In the genomic region with DNA sequence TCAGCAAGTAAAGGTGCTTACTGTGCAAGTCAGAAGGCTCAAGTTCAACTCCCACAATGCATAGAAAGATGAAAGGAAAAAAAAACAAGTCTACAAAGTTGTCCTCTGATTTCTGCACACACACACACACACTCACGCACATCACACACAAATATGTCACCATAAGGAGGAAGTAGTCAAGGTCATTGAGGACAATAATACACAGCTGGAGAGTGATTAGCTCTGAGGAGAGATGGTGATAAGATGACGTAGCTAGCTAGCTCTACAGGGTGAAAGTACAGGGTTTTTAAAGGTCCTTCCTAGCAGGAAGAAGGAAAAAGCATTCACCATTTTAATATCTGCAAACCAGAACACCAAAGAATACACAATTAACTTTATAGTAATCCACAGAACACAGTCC, we compare ENCODE assay signal across 27 mouse cellular contexts. TPM values are rescaled to one million over a fixed set of nuclear protein-coding genes. Genes with fewer than 3 reads are reported as not detected.
DNase-seq lines count a peak whose midpoint lies in the region; ATAC-seq and TF ChIP-seq lines count a peak whose summit lies in the region.
"Had no signal": no experiment of that assay in that cellular context is flagged by ENCODE, and none has a peak within 500 bp of the region (broad histone marks: within the 10 kb centered on the region; RNA-seq: fewer than 3 reads in every experiment).

No protein-coding gene starts in this region.

- H3K27ac ChIP-seq in heart, embryonic 11.5 days (ENCODE audit: low read depth, low read length) = peak overlapping the region; percentile 84
- H3K27ac ChIP-seq in heart, embryonic 16.5 days (ENCODE audit: low read length) = peak overlapping the region; percentile 86
- H3K27ac ChIP-seq in liver, embryonic 12.5 days = peak overlapping the region; percentile 30; the same call in 1 of the 2 replicates
- no peak overlapping the region for H3K27ac ChIP-seq in liver, embryonic 11.5 days (ENCODE audit: low read depth, low read length)
- H3K27ac ChIP-seq in stomach, postnatal 0 days (replicated peaks) = 0 out of 2 replicates have a peak overlapping the region, but pooled peaks have one; percentile 18
- H3K27ac ChIP-seq in hindbrain, embryonic 11.5 days (ENCODE audit: low read depth, low read length) = no peak overlapping the region
- H3K27ac ChIP-seq: embryonic facial prominence, embryonic 12.5 days; forebrain, embryonic 10.5 days; forebrain, embryonic 15.5 days; hindbrain, embryonic 12.5 days; hindbrain, postnatal 0 days; liver, embryonic 14.5 days; macrophage; midbrain, embryonic 13.5 days; neural tube, embryonic 13.5 days had no signal

- no peaks in the 10 kb centered on the region for H3K27me3 ChIP-seq in heart, embryonic 11.5 days (ENCODE audit: control insufficient read depth, insufficient read depth, low read length)
- H3K27me3 ChIP-seq in heart, embryonic 16.5 days (ENCODE audit: control insufficient read depth, insufficient read depth, low read length) = no peaks in the 10 kb centered on the region
- H3K27me3 ChIP-seq in liver, embryonic 12.5 days (replicated peaks) = no peaks in the 10 kb centered on the region
- H3K27me3 ChIP-seq in liver, embryonic 11.5 days (replicated peaks; ENCODE audit: control insufficient read depth, insufficient read depth, low read length) = no peaks in the 10 kb centered on the region
- no peaks in the 10 kb centered on the region for H3K27me3 ChIP-seq in stomach, postnatal 0 days (ENCODE audit: control insufficient read depth, insufficient read depth, low read length)
- no peaks in the 10 kb centered on the region for H3K27me3 ChIP-seq in hindbrain, embryonic 11.5 days (ENCODE audit: control insufficient read depth, insufficient read depth, low read length)
- H3K27me3 ChIP-seq: embryonic facial prominence, embryonic 12.5 days; forebrain, embryonic 15.5 days; hindbrain, embryonic 12.5 days; midbrain, embryonic 13.5 days; neural tube, embryonic 13.5 days had no signal

- DNase-seq in heart, postnatal 4 days = no peak
- DNase-seq in heart, adult 9 months (ENCODE audit: low spot score in 2 of 2) = no peak
- no peak for DNase-seq in liver, embryonic 11.5 days (ENCODE audit: low spot score)
- DNase-seq in stomach, postnatal 0 days (ENCODE audit: low spot score) = no peak
- no peak for DNase-seq in hindbrain, embryonic 11.5 days (ENCODE audit: low spot score)
- DNase-seq: B cell, adult 2 months; cerebellum, adult 8-10 months; cerebellum, postnatal 36 days; kidney, postnatal 10 days; layer of hippocampus, postnatal 36 days; left cerebral cortex, postnatal 4 days; lung, adult 2 months; lung, postnatal 10 days; right cerebral cortex, postnatal 4 days had no signal

- no peak overlapping the region for H3K4me3 ChIP-seq in heart, embryonic 11.5 days (ENCODE audit: low read depth, low read length)
- H3K4me3 ChIP-seq in heart, embryonic 16.5 days (ENCODE audit: low read length) = no peak overlapping the region
- H3K4me3 ChIP-seq in liver, embryonic 12.5 days = no peak overlapping the region
- no peak overlapping the region for H3K4me3 ChIP-seq in liver, embryonic 11.5 days (ENCODE audit: low read depth, low read length)
- no peak overlapping the region for H3K4me3 ChIP-seq in stomach, postnatal 0 days (ENCODE audit: low read depth, low read length)
- H3K4me3 ChIP-seq in hindbrain, embryonic 11.5 days (ENCODE audit: low read depth, low read length) = no peak overlapping the region
- H3K4me3 ChIP-seq: embryonic facial prominence, embryonic 12.5 days; forebrain, embryonic 10.5 days; forebrain, embryonic 15.5 days; hindbrain, embryonic 12.5 days; midbrain, embryonic 13.5 days; neural tube, embryonic 13.5 days had no signal

- TF ChIP-seq EP300 in stomach, postnatal 0 days (optimal IDR thresholded peaks at IDR 0.05) = no peak

- H3K36me3 ChIP-seq in heart, embryonic 11.5 days (ENCODE audit: control insufficient read depth, insufficient read depth, low read length) = no peaks in the 10 kb centered on the region
- no peaks in the 10 kb centered on the region for H3K36me3 ChIP-seq in heart, embryonic 16.5 days (ENCODE audit: control insufficient read depth, insufficient read depth)
- H3K36me3 ChIP-seq in liver, embryonic 12.5 days = peaks cover 1% of the 10 kb centered on the region; the same call in 1 of the 2 replicates
- no peaks in the 10 kb centered on the region for H3K36me3 ChIP-seq in liver, embryonic 11.5 days (ENCODE audit: control insufficient read depth, insufficient read depth, low read length)
- no peaks in the 10 kb centered on the region for H3K36me3 ChIP-seq in stomach, postnatal 0 days (ENCODE audit: control insufficient read depth, insufficient read depth, low read length)
- no peaks in the 10 kb centered on the region for H3K36me3 ChIP-seq in hindbrain, embryonic 11.5 days (ENCODE audit: control insufficient read depth, insufficient read depth, low read length)
- H3K36me3 ChIP-seq: embryonic facial prominence, embryonic 12.5 days; forebrain, embryonic 15.5 days; hindbrain, embryonic 12.5 days; midbrain, embryonic 13.5 days; neural tube, embryonic 13.5 days had no signal

- no peak overlapping the region; the same call in 1 of the 2 replicates for H3K9ac ChIP-seq in heart, embryonic 11.5 days (ENCODE audit: low read depth, low read length)
- H3K9ac ChIP-seq in heart, embryonic 16.5 days (ENCODE audit: low read length) = 0 out of 2 replicates have a peak overlapping the region, but pooled peaks have one; percentile 21
- H3K9ac ChIP-seq in liver, embryonic 12.5 days = no peak overlapping the region
- H3K9ac ChIP-seq in liver, embryonic 11.5 days (ENCODE audit: low read depth, low read length) = no peak overlapping the region
- H3K9ac ChIP-seq in stomach, postnatal 0 days (ENCODE audit: low read length) = no peak overlapping the region
- H3K9ac ChIP-seq in hindbrain, embryonic 11.5 days (ENCODE audit: low read depth, low read length) = no peak overlapping the region
- H3K9ac ChIP-seq: embryonic facial prominence, embryonic 12.5 days; forebrain, embryonic 15.5 days; hindbrain, embryonic 12.5 days; liver, embryonic 14.5 days; midbrain, embryonic 13.5 days; neural tube, embryonic 13.5 days had no signal

- no peak for ATAC-seq in heart, embryonic 11.5 days (replicated peaks; ENCODE audit: insufficient number of reproducible peaks, low FRiP score, low TSS enrichment)
- ATAC-seq in heart, embryonic 16.5 days (replicated peaks; ENCODE audit: extremely low read depth, insufficient read depth, low FRiP score) = no peak
- no peak for ATAC-seq in liver, embryonic 12.5 days
- ATAC-seq in liver, embryonic 11.5 days (replicated peaks; ENCODE audit: low FRiP score) = no peak
- ATAC-seq in stomach, postnatal 0 days (ENCODE audit: low FRiP score, low TSS enrichment) = no peak
- ATAC-seq in hindbrain, embryonic 11.5 days (ENCODE audit: low FRiP score) = no peak
- ATAC-seq: activated CD4-positive, CD25-positive, alpha-beta regulatory T cell, adult 4 months; forebrain, embryonic 15.5 days; hindbrain, postnatal 0 days; midbrain, embryonic 13.5 days had no signal

- 51% methylated on average over 2 of the region's 2 CpGs for WGBS in heart, embryonic 11.5 days (ENCODE audit: insufficient replicate concordance)
- WGBS in heart, embryonic 16.5 days = 35% methylated on average over 2 of the region's 2 CpGs
- 32% methylated on average over 2 of the region's 2 CpGs for WGBS in liver, embryonic 12.5 days (ENCODE audit: insufficient replicate concordance)
- WGBS in liver, embryonic 11.5 days = 51% methylated on average over 2 of the region's 2 CpGs
- WGBS in stomach, postnatal 0 days = 64% methylated on average over 2 of the region's 2 CpGs
- WGBS in hindbrain, embryonic 11.5 days = 85% methylated on average over 2 of the region's 2 CpGs

- H3K9me3 ChIP-seq in heart, embryonic 11.5 days (replicated peaks; ENCODE audit: control insufficient read depth, low read length) = no peaks in the 10 kb centered on the region
- H3K9me3 ChIP-seq in heart, embryonic 16.5 days (replicated peaks; ENCODE audit: control insufficient read depth, low read length) = 0 out of 2 replicates have a peak, but pooled peaks cover 3% of the 10 kb centered on the region
- no peaks in the 10 kb centered on the region for H3K9me3 ChIP-seq in liver, embryonic 12.5 days (replicated peaks)
- H3K9me3 ChIP-seq in liver, embryonic 11.5 days (ENCODE audit: control insufficient read depth, low read length) = no peaks in the 10 kb centered on the region
- H3K9me3 ChIP-seq in stomach, postnatal 0 days (ENCODE audit: control insufficient read depth, low read length) = no peaks in the 10 kb centered on the region
- H3K9me3 ChIP-seq in hindbrain, embryonic 11.5 days (ENCODE audit: control insufficient read depth, low read length) = no peaks in the 10 kb centered on the region
- H3K9me3 ChIP-seq: embryonic facial prominence, embryonic 12.5 days; forebrain, embryonic 10.5 days; forebrain, embryonic 15.5 days; hindbrain, embryonic 12.5 days; midbrain, embryonic 13.5 days; neural tube, embryonic 13.5 days had no signal

- TF ChIP-seq CTCF in stomach, postnatal 0 days (IDR thresholded peaks at IDR 0.05; ENCODE audit: low read depth) = no peak

- H3K4me1 ChIP-seq in heart, embryonic 11.5 days (ENCODE audit: control insufficient read depth, insufficient read depth, low read length) = peaks cover 14% of the 10 kb centered on the region
- H3K4me1 ChIP-seq in heart, embryonic 16.5 days (ENCODE audit: control insufficient read depth, insufficient read depth, low read length) = peaks cover 12% of the 10 kb centered on the region
- H3K4me1 ChIP-seq in liver, embryonic 12.5 days = peaks cover 24% of the 10 kb centered on the region
- H3K4me1 ChIP-seq in liver, embryonic 11.5 days (replicated peaks; ENCODE audit: control insufficient read depth, insufficient read depth, low read length) = peaks cover 10% of the 10 kb centered on the region
- H3K4me1 ChIP-seq in stomach, postnatal 0 days (replicated peaks; ENCODE audit: control insufficient read depth, insufficient read depth) = no peaks in the 10 kb centered on the region
- H3K4me1 ChIP-seq in hindbrain, embryonic 11.5 days (replicated peaks; ENCODE audit: control insufficient read depth, insufficient read depth, low read length) = no peaks in the 10 kb centered on the region

- no peak overlapping the region for H3K4me2 ChIP-seq in heart, embryonic 11.5 days
- no peak overlapping the region for H3K4me2 ChIP-seq in heart, embryonic 16.5 days (ENCODE audit: low read depth, low read length)
- H3K4me2 ChIP-seq in liver, embryonic 12.5 days = no peak overlapping the region
- no peak overlapping the region for H3K4me2 ChIP-seq in liver, embryonic 11.5 days
- H3K4me2 ChIP-seq in stomach, postnatal 0 days (replicated peaks; ENCODE audit: low read depth) = no peak overlapping the region
- no peak overlapping the region for H3K4me2 ChIP-seq in hindbrain, embryonic 11.5 days (replicated peaks; ENCODE audit: low read depth, low read length)
- H3K4me2 ChIP-seq: embryonic facial prominence, embryonic 12.5 days; forebrain, embryonic 15.5 days; hindbrain, embryonic 12.5 days; midbrain, embryonic 13.5 days; neural tube, embryonic 13.5 days had no signal

RNA-seq across cellular contexts. Expression of a gene that starts 3.5 kb away (rescaled TPM):
- polyA plus RNA-seq in heart, embryonic 11.5 days (2014; fragmentation: Nextera tagmentation; extraction: Ambion mirVana) = 838 and 861 TPM in 2 replicates
- 1,000 to 10,000 TPM; 1,954 to 1,992 TPM for total RNA-seq in heart, postnatal 4 days (2021)
- polyA plus RNA-seq in heart, embryonic 16.5 days (2015; fragmentation: Nextera tagmentation; extraction: Ambion mirVana) = 1,186 and 1,208 TPM in 2 replicates
- 282 and 297 TPM in 2 replicates for polyA plus RNA-seq in liver, embryonic 12.5 days (2016; fragmentation: Nextera tagmentation; extraction: Ambion mirVana)
- polyA plus RNA-seq in liver, embryonic 11.5 days (2014; fragmentation: Nextera tagmentation; extraction: Ambion mirVana) = 481 and 504 TPM in 2 replicates
- polyA plus RNA-seq in stomach, postnatal 0 days (2015; fragmentation: Nextera tagmentation; extraction: Ambion mirVana) = 523 and 539 TPM in 2 replicates
- 426 and 455 TPM in 2 replicates for polyA plus RNA-seq in hindbrain, embryonic 11.5 days (2014; fragmentation: Nextera tagmentation; extraction: Ambion mirVana)

RNA-seq across cellular contexts. Expression of a gene that starts 44.7 kb away (rescaled TPM):
- polyA plus RNA-seq in heart, embryonic 11.5 days (2014; fragmentation: Nextera tagmentation; extraction: Ambion mirVana) = 46.1 and 48.2 TPM in 2 replicates
- total RNA-seq in heart, postnatal 4 days (2021) = 10 to 100 TPM; 25.2 to 25.3 TPM
- polyA plus RNA-seq in heart, embryonic 16.5 days (2015; fragmentation: Nextera tagmentation; extraction: Ambion mirVana) = 31.6 and 39.3 TPM in 2 replicates
- 14.0 and 14.8 TPM in 2 replicates for polyA plus RNA-seq in liver, embryonic 12.5 days (2016; fragmentation: Nextera tagmentation; extraction: Ambion mirVana)
- 21.4 and 23.5 TPM in 2 replicates for polyA plus RNA-seq in liver, embryonic 11.5 days (2014; fragmentation: Nextera tagmentation; extraction: Ambion mirVana)
- polyA plus RNA-seq in stomach, postnatal 0 days (2015; fragmentation: Nextera tagmentation; extraction: Ambion mirVana) = 34.0 and 37.3 TPM in 2 replicates
- 24.7 and 25.7 TPM in 2 replicates for polyA plus RNA-seq in hindbrain, embryonic 11.5 days (2014; fragmentation: Nextera tagmentation; extraction: Ambion mirVana)

RNA-seq across cellular contexts. Expression of a gene that starts 44.8 kb away (rescaled TPM):
- 17.3 and 19.3 TPM in 2 replicates for polyA plus RNA-seq in heart, embryonic 11.5 days (2014; fragmentation: Nextera tagmentation; extraction: Ambion mirVana)
- 10 to 100 TPM; 18.1 to 19.9 TPM for total RNA-seq in heart, postnatal 4 days (2021)
- 8.5 and 9.8 TPM in 2 replicates for polyA plus RNA-seq in heart, embryonic 16.5 days (2015; fragmentation: Nextera tagmentation; extraction: Ambion mirVana)
- 12.6 and 13.9 TPM in 2 replicates for polyA plus RNA-seq in liver, embryonic 12.5 days (2016; fragmentation: Nextera tagmentation; extraction: Ambion mirVana)
- polyA plus RNA-seq in liver, embryonic 11.5 days (2014; fragmentation: Nextera tagmentation; extraction: Ambion mirVana) = 15.9 and 20.0 TPM in 2 replicates
- polyA plus RNA-seq in stomach, postnatal 0 days (2015; fragmentation: Nextera tagmentation; extraction: Ambion mirVana) = 6.6 and 6.7 TPM in 2 replicates
- polyA plus RNA-seq in hindbrain, embryonic 11.5 days (2014; fragmentation: Nextera tagmentation; extraction: Ambion mirVana) = 27.4 and 29.4 TPM in 2 replicates

RNA-seq across cellular contexts. Expression of a gene that starts 53.7 kb away (rescaled TPM):
- 162 and 170 TPM in 2 replicates for polyA plus RNA-seq in heart, embryonic 11.5 days (2014; fragmentation: Nextera tagmentation; extraction: Ambion mirVana)
- 100 to 1,000 TPM; 186 to 192 TPM for total RNA-seq in heart, postnatal 4 days (2021)
- 148 and 153 TPM in 2 replicates for polyA plus RNA-seq in heart, embryonic 16.5 days (2015; fragmentation: Nextera tagmentation; extraction: Ambion mirVana)
- 215 and 229 TPM in 2 replicates for polyA plus RNA-seq in liver, embryonic 12.5 days (2016; fragmentation: Nextera tagmentation; extraction: Ambion mirVana)
- 207 and 219 TPM in 2 replicates for polyA plus RNA-seq in liver, embryonic 11.5 days (2014; fragmentation: Nextera tagmentation; extraction: Ambion mirVana)
- 57.1 and 59.6 TPM in 2 replicates for polyA plus RNA-seq in stomach, postnatal 0 days (2015; fragmentation: Nextera tagmentation; extraction: Ambion mirVana)
- polyA plus RNA-seq in hindbrain, embryonic 11.5 days (2014; fragmentation: Nextera tagmentation; extraction: Ambion mirVana) = 312 and 320 TPM in 2 replicates

Comparison
In these comparisons a context has a peak if more than half of its experiments do, and no peak if none do; other contexts are left out.
1. H3K27ac ChIP-seq: peak in heart, embryonic 11.5 days (single experiment), heart, embryonic 16.5 days (single experiment), liver, embryonic 12.5 days (single experiment) and stomach, postnatal 0 days (single experiment); none in liver, embryonic 11.5 days (single experiment) and hindbrain, embryonic 11.5 days (single experiment).